Mouse (Mus musculus) midbrain, postnatal 0 days (tissue): ENCODE data around the gene 1700007K13Rik. TPM values are rescaled to one million over a fixed set of nuclear protein-coding genes. Genes with fewer than 3 reads are reported as not detected.

Experiments
- ATAC-seq: fragments of 200-750 bp; cut with Nextera tagmentation; 2 replicates; pipeline ENCODE4 v1.8.0; 2017; ENCODE audit warnings: moderate number of reproducible peaks, mild to moderate bottlenecking, moderate TSS enrichment, moderate library complexity; ENCODE audit not compliant: low FRiP score
- DNase-seq: peaks from one replicate; pipeline ENCODE4 v3.0.0-alpha.2; 2015; ENCODE audit warnings: low spot score
- H3K27ac ChIP-seq: fragments of 300-500 bp; sonication (generic); 2 replicates; pipeline ENCODE4 v1.5.1; 2014; ENCODE audit warnings: low read depth, mild to moderate bottlenecking, low read length, mixed read lengths
- H3K27me3 ChIP-seq: fragments of 300-500 bp; sonication (generic); 2 replicates; pipeline ENCODE4 v1.6.1; 2014; ENCODE audit warnings: low read length, control low read depth, mixed read lengths; ENCODE audit not compliant: insufficient read depth
- H3K36me3 ChIP-seq: fragments of 300-500 bp; sonication (generic); 2 replicates; pipeline ENCODE4 v1.6.1; 2014; ENCODE audit warnings: low read length, control low read depth, mixed read lengths; ENCODE audit not compliant: insufficient read depth
- H3K4me1 ChIP-seq: fragments of 300-500 bp; sonication (generic); 2 replicates; pipeline ENCODE4 v1.6.1; 2014; ENCODE audit warnings: mild to moderate bottlenecking, control low read depth, antibody characterized with exemption, low read length, mixed read lengths; ENCODE audit not compliant: insufficient read depth
- H3K4me2 ChIP-seq: fragments of 300-500 bp; sonication (generic); 2 replicates; pipeline ENCODE4 v1.6.1; 2014; ENCODE audit warnings: low read depth, mild to moderate bottlenecking, low read length, mixed read lengths; ENCODE audit not compliant: poor library complexity, severe bottlenecking
- H3K4me3 ChIP-seq: fragments of 300-500 bp; sonication (generic); 2 replicates; pipeline ENCODE4 v1.5.1; 2014; ENCODE audit warnings: low read depth, mild to moderate bottlenecking, low read length, moderate library complexity
- H3K9ac ChIP-seq: fragments of 300-500 bp; sonication (generic); replicated peaks from 2 replicates; pipeline ENCODE4 v1.6.1; 2014; ENCODE audit warnings: mild to moderate bottlenecking, low read length, moderate library complexity, mixed read lengths; ENCODE audit not compliant: poor library complexity, severe bottlenecking
- H3K9me3 ChIP-seq: fragments of 300-500 bp; sonication (generic); 2 replicates; pipeline ENCODE4 v1.6.1; 2016; ENCODE audit warnings: low read length, control low read depth
- CTCF ChIP-seq: IDR thresholded peaks from 2 replicates; pipeline ENCODE4 v1.5.1; 2016; ENCODE audit warnings: antibody characterized with exemption, mild to moderate bottlenecking
- WGBS: fragments of 180-500 bp; shearing (Covaris S2); extraction: QIAGEN DNeasy Blood & Tissue Kit; methylation state at CpG from one replicate; pipeline ENCODE4 v1.1.7; 2014; 5-methylcytosine and 5-hydroxymethylcytosine counted together
- polyA plus RNA-seq: library from polyadenylated mRNA; unstranded; fragments of >200 nt; fragmentation: Nextera tagmentation; extraction: Ambion mirVana; gene quantifications from 2 replicates; pipeline ENCODE4 v1.2.1, GENCODE M21; 2015
- total RNA-seq: library from RNA; depleted of rRNA; stranded (reverse); fragments of >200 nt; gene quantifications from 2 replicates; pipeline ENCODE4 v1.2.3, GENCODE M21; 2014

The 1700007K13Rik gene
- total and polyA plus RNA-seq, 2 experiments from 2014 or later: 5.8 to 6.2 TPM

DNA sequence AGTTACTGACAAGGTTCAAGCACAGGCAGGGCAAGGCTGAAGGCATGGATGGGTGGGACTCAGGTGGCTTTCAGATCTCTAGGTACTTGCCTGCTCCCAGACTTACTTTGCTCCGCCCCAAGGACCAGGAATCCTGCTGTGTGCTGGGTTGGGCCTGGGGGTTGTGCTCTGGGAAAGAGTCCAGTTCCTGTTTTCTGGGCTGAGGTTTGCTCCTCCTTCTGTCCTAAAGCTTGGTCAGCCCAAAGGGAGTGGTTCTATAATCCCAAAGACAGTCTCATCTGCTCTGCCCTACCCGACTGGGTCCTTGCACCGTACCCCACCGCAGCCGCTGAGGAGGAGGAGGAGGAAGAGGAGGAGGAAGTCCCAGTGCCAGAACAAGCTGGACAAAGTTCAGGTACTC is 30.5 kb upstream of the 1700007K13Rik start, which contains the start of gene Gbgt1:
TSS of gene Gbgt1 (plus strand) at position 221 of the 400 bp plus-strand sequence.
- no peak for ATAC-seq
- TF ChIP-seq CTCF: no peak
- Histone ChIP-seq H3K9me3 (no peaks in the 10 kb centered on the region), H3K27me3 (no peaks in the 10 kb centered on the region), H3K36me3 (no peaks in the 10 kb centered on the region), H3K4me2 (no peak within 1 kb of the TSS), H3K4me3 (no peak within 1 kb of the TSS), H3K4me1 (no peaks in the 10 kb centered on the region), H3K27ac (no peak within 1 kb of the TSS), H3K9ac (no peak within 1 kb of the TSS)
- 80% methylated on average over 5 of the region's 5 CpGs for WGBS
- DNase-seq: no peak

DNA sequence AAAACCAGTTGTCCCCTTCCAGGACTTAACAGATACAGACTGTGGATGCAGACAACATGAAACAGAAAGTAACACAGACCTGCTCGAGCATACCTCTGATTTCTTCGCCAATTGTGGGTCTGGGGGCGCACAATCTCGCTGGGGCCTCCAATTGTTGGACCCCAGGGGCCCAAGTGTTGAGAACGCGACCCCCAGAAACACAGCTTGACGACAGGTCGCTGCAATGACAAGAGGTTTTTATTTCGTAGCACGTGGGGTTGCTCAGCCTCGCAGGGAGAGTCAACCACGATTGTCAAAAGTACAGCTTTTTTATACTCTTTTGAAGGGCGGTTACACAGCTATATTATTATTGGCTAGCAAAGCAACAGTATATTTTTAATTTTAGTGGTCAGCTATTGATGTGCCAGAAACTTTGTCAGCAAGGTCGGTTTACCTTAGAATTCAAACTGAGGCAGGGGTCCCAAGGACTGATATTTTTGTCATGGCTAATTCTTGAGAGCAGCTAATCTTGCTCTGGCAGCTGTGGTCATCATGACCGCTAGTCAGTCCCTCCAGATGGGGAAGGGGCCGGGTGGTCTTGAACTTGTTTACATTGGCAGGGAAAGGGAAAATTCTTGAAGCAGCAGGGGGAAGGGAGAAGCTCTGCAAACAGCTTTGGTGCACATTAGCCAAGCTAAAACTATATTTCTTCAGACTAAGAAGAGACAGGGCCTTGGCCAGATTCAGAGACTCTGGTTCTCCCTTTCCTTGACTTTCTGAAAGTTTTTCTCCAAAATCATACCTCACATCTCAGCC is 29.9 kb upstream of the 1700007K13Rik start:
- H3K4me1 ChIP-seq: no peaks in the 10 kb centered on the region
- DNase-seq (no peak), ATAC-seq (no peak)
- 84% methylated on average over 16 of the region's 16 CpGs for WGBS
- no peaks in the 10 kb centered on the region for H3K27me3 ChIP-seq
- H3K27ac ChIP-seq: no peak overlapping the region
- H3K4me2 ChIP-seq: no peak overlapping the region
- H3K9ac ChIP-seq: no peak overlapping the region
- TF ChIP-seq CTCF: no peak
- H3K9me3 ChIP-seq: no peaks in the 10 kb centered on the region
- no peak overlapping the region for H3K4me3 ChIP-seq
- no peaks in the 10 kb centered on the region for H3K36me3 ChIP-seq

DNA sequence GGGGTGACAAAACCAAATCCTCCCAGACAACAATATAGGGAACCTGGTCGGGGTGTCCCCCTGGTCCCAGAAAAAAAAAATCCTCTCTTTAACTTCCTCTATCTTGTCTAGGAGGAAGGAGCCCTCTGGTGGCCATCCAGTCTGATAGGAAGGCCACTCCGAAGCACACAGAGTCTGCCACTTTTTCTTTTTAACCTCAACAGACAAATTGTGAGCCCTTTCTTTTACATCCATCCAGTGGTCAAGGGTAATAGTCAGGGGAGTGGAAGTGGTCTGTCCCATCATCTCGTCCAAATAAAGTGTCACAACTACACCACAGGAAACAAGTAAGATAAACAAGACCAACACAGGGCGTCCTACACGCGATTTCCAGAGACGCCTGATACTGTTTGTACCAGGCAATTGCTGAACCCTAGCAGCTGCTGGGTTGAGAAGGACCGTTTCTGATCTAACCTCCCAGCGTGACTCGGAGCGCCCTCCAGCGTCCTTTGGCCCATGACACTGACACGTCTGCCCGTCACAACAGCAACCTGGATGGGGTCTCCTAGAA is 29.1 kb upstream of the 1700007K13Rik start:
- Histone ChIP-seq H3K4me1 (no peaks in the 10 kb centered on the region), H3K9me3 (no peaks in the 10 kb centered on the region), H3K9ac (no peak overlapping the region), H3K36me3 (no peaks in the 10 kb centered on the region), H3K27me3 (no peaks in the 10 kb centered on the region), H3K4me3 (no peak overlapping the region), H3K27ac (no peak overlapping the region), H3K4me2 (no peak overlapping the region)
- TF ChIP-seq CTCF: peak; percentile 60
- WGBS: 85% methylated on average over 14 of the region's 14 CpGs
- ATAC-seq (no peak), DNase-seq (peak; percentile 46)

DNA sequence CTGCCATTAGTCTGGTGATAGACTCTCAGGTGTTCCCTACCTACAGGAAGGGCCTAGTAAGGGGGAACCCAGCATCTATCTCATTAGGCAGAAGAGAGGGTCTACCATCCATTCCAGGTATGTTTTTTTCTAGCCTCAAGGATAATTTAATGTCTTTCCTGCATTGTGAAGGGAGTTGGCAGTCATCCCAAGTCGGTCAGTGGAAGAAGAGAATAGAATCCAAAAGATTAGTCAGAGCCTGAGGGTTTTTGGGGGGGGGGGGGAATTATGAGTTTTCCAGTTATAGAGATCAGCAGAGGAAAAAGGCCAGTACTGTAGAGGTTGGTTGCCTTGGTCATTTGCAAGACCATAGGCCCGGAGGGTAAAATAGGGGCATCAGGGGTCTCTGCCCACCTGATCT is 28.4 kb upstream of the 1700007K13Rik start:
- H3K4me2 ChIP-seq: no peak overlapping the region
- no peak overlapping the region for H3K4me3 ChIP-seq
- 77% methylated on average over 2 of the region's 2 CpGs for WGBS
- H3K27me3 ChIP-seq: no peaks in the 10 kb centered on the region
- H3K4me1 ChIP-seq: no peaks in the 10 kb centered on the region
- ATAC-seq (no peak), DNase-seq (no peak)
- TF ChIP-seq CTCF: no peak
- H3K27ac ChIP-seq: no peak overlapping the region
- H3K9ac ChIP-seq: no peak overlapping the region
- H3K36me3 ChIP-seq: no peaks in the 10 kb centered on the region
- H3K9me3 ChIP-seq: no peaks in the 10 kb centered on the region

DNA sequence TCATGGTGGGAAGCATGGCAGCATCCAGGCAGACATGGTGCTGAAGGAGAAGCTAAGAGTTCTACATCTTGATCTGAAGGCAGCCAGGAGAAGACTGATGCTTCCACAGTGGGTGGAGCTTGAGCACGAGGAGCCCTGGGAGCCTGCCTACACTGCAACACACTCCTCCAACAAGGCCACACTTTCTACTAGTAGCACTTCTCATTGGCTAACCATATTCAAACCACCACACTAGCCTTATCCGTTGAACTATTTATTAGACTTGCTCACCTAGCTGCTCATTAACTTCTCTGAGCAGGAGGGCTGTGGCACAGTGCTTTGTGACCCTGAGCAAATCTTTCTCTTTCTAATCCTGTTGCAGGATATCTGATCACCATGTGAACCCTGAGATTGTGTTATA is 17.7 kb upstream of the 1700007K13Rik start:
- Histone ChIP-seq H3K9me3 (no peaks in the 10 kb centered on the region), H3K9ac (no peak overlapping the region), H3K36me3 (no peaks in the 10 kb centered on the region), H3K4me3 (no peak overlapping the region), H3K4me1 (no peaks in the 10 kb centered on the region), H3K27ac (no peak overlapping the region), H3K4me2 (no peak overlapping the region), H3K27me3 (no peaks in the 10 kb centered on the region)
- no peak for TF ChIP-seq CTCF
- ATAC-seq (no peak), DNase-seq (no peak)
- 95% methylated on average over 2 of the region's 2 CpGs for WGBS
